Mouse (Mus musculus) forebrain, embryonic 14.5 days (tissue): Measurements from ENCODE around the gene Calml4. TPM values are rescaled to one million over a fixed set of nuclear protein-coding genes. Genes with fewer than 3 reads are reported as not detected.

Experiments
- ATAC-seq: fragments of 200-750 bp; cut with Nextera tagmentation; 2 replicates; pipeline ENCODE4 v1.8.0; 2017; ENCODE audit warnings: mild to moderate bottlenecking, moderate library complexity
- DNase-seq: peaks from one replicate; pipeline ENCODE4 v3.0.0-alpha.2; 2015; ENCODE audit warnings: low spot score
- H3K27ac ChIP-seq: fragments of 300-500 bp; sonication (generic); 2 replicates; pipeline ENCODE4 v1.5.1; 2014; ENCODE audit warnings: low read depth, mild to moderate bottlenecking, control low read depth, low read length, moderate library complexity
- H3K27me3 ChIP-seq: fragments of 300-500 bp; sonication (generic); replicated peaks from 2 replicates; pipeline ENCODE4 v1.6.1; 2014; ENCODE audit warnings: low read length, control low read depth, mixed read lengths; ENCODE audit not compliant: control insufficient read depth, insufficient read depth
- H3K36me3 ChIP-seq: fragments of 300-500 bp; sonication (generic); 2 replicates; pipeline ENCODE4 v1.6.1; 2014; ENCODE audit warnings: low read length, control low read depth; ENCODE audit not compliant: control insufficient read depth, insufficient read depth
- H3K4me1 ChIP-seq: fragments of 300-500 bp; sonication (generic); 2 replicates; pipeline ENCODE4 v1.6.1; 2014; ENCODE audit warnings: antibody characterized with exemption, low read length, control low read depth; ENCODE audit not compliant: control insufficient read depth, insufficient read depth
- H3K4me2 ChIP-seq: fragments of 300-500 bp; sonication (generic); 2 replicates; pipeline ENCODE4 v1.6.1; 2014; ENCODE audit warnings: mild to moderate bottlenecking, control low read depth, low read length
- H3K4me3 ChIP-seq: fragments of 300-500 bp; sonication (generic); 2 replicates; pipeline ENCODE4 v1.5.1; 2014; ENCODE audit warnings: low read depth, low read length, control low read depth
- H3K9ac ChIP-seq: fragments of 300-500 bp; sonication (generic); 2 replicates; pipeline ENCODE4 v1.6.1; 2014; ENCODE audit warnings: mild to moderate bottlenecking, low read length, control low read depth, moderate library complexity
- H3K9me3 ChIP-seq: fragments of 300-500 bp; sonication (generic); replicated peaks from 2 replicates; pipeline ENCODE4 v1.6.1; 2016; ENCODE audit warnings: low read length, control low read depth, mixed read lengths; ENCODE audit not compliant: control insufficient read depth
- WGBS: fragments of 180-500 bp; shearing (Covaris S2); extraction: QIAGEN DNeasy Blood & Tissue Kit; methylation state at CpG from one replicate; pipeline ENCODE4 v1.1.7; 2014; 5-methylcytosine and 5-hydroxymethylcytosine counted together
- polyA plus RNA-seq: library from polyadenylated mRNA; unstranded; fragments of >200 nt; fragmentation: Nextera tagmentation; extraction: Ambion mirVana; gene quantifications from 2 replicates; pipeline ENCODE4 v1.2.1, GENCODE M21; 2014

Calml4 gene
- polyA plus RNA-seq = 12.0 and 12.9 TPM in 2 replicates

DNA sequence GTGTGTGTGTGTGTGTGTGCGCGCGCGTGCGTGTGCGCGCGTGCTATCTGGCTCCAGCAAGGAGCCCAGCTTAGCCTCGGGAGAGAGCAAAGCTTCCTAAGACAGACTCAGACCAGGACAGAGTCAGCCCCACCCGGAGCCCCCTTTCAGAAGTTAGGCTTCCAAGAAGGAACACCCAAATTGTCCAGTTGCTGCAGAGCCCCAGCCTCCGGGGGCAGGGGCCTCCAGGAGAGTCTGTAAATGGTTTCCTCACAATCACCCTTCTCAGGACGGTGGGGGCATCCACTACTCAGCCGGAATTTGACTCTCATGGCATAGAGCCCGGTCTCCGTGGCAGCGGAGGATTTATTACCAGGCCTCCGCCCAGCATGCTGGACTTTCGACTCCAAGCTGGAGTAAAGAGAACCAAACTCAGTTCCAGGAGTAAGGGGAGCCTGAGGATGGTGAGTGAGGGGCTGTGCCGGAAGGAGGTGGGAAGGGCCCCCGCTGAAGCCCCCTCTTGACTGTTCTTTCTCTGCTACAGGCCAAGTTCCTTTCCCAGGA is at the start of gene Calml4:
Gene Calml4 (plus strand): TSS at position 362 of the 543 bp plus-strand sequence.
- H3K4me2 ChIP-seq = no peak within 1 kb of the TSS
- H3K9ac ChIP-seq = no peak within 1 kb of the TSS
- H3K4me1 ChIP-seq = peaks cover 3% of the 10 kb centered on the region; the same call in 1 of the 2 replicates
- no peaks in the 10 kb centered on the region for H3K27me3 ChIP-seq
- ATAC-seq (no peak), DNase-seq (peak; percentile 27)
- H3K4me3 ChIP-seq = no peak within 1 kb of the TSS
- WGBS = 54% methylated on average over 20 of the region's 20 CpGs
- no peak within 1 kb of the TSS for H3K27ac ChIP-seq
- H3K36me3 ChIP-seq = no peaks in the 10 kb centered on the region
- no peaks in the 10 kb centered on the region for H3K9me3 ChIP-seq

DNA sequence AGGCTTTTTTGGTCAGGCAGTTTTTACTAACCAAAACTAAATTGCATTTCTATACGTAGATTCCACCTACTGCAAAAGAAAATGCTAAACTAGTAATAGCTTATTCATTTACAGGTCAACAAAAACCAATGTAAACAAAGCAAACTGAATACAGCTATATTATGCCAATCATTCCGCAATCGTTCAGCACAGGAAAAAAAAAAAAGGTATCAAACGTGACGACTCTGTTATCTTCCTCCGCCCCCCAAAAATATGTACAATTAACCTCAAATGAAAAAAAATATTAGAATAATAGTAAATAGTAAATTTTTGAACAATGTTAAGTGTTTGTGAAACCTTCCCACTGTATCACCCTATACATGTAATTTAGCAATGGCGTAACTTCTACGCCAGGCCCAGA is 47.8 kb upstream of the Calml4 start:
- peak overlapping the region; percentile 96 for H3K4me3 ChIP-seq
- peaks cover 20% of the 10 kb centered on the region for H3K4me1 ChIP-seq
- 19% methylated on average over 8 of the region's 8 CpGs for WGBS
- H3K4me2 ChIP-seq = peak overlapping the region; percentile 85
- peak overlapping the region; percentile 93 for H3K9ac ChIP-seq
- no peaks in the 10 kb centered on the region for H3K9me3 ChIP-seq
- ATAC-seq (no peak), DNase-seq (no peak)
- no peaks in the 10 kb centered on the region for H3K27me3 ChIP-seq
- no peak overlapping the region for H3K27ac ChIP-seq
- H3K36me3 ChIP-seq = no peaks in the 10 kb centered on the region

DNA sequence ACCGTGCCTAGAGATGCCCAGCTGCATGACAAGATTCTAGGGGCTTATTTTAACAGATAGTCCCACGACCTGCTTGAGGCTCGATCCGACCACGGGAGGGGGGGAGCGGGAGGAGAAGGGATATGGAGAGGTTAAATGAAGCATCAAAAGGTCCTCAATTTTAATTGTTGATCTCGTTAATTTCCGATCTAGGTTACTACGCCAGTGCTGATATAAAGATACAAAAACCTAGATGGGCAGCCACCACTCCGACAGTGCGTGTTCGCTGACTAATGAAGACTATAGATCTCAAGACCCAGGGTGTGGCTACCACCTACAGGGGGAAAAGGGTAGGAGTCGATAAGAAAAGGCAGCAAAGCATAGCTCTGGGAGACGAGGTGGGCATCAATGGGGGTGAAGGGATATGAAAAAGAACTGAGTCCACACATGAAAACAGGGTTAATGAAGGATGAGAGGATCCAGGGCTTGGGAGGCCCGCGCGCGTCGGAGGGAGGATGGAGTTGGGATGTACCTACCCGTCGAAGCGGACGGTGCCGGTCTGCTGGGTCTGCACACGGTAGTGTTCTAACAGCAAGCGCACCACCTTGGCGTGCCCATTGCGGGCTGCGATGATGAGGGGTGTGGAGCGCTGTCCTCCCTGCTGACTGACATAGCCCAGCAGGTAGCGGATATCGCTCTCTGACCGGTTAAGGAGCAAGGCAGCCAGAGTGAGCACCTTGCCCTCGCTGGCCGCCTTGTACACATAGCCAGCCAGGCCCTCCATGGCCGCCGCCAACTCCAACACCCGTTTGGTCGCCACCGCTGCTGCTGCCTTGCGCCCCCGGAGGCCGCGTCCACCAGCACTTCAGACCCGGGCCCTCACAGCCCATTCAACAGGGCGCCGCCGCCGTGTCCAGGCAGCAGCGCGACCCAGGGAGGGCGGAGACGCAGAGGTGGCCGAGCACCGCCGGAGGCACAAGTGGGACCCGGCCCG is 47.1 kb upstream of the Calml4 start:
- Histone ChIP-seq H3K36me3 (no peaks in the 10 kb centered on the region), H3K4me1 (peaks cover 20% of the 10 kb centered on the region), H3K27me3 (no peaks in the 10 kb centered on the region), H3K9ac (peak overlapping the region; percentile 93), H3K4me3 (peak overlapping the region; percentile 96), H3K27ac (peak overlapping the region; percentile 96), H3K4me2 (peak overlapping the region; percentile 85), H3K9me3 (no peaks in the 10 kb centered on the region)
- DNase-seq (peak; percentile 52), ATAC-seq (peak; percentile 66)
- under 1% methylated on average over 58 of the region's 58 CpGs for WGBS

DNA sequence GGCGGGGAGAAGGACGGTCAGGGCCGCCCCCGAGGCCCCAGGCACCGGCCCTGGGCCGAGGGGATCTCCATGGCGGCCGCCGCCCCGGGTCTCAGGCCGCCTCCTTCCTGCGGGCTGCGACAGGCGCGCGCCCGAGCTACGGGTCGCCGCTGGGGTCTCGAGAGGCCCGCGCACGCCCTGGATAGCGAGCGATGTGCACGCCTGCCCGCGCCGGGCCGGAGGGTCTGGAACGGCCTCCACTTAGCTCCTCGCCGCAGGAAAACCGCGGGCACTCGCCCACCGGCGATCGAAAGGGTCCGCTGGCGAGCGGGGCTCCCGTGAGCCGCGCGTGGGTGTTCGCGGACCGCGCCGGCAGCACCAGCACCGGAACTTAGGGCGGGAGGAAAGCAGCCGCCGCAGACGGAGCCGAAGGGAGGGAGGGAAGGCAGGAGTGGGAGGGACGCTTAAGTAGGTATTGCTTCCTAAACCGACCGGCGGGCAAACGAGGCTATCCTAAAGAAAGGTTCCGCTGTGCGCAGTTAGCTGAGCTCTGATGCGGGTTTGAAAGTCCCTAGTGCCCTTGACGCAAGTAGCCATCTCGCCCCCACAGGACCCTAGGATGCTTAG is 46.3 kb upstream of the Calml4 start, which contains the start of gene Fem1b:
Gene Fem1b (minus strand): TSS at position 419 of the 606 bp plus-strand sequence.
- peaks cover 20% of the 10 kb centered on the region for H3K4me1 ChIP-seq
- no peaks in the 10 kb centered on the region for H3K27me3 ChIP-seq
- H3K36me3 ChIP-seq = no peaks in the 10 kb centered on the region
- H3K9ac ChIP-seq = peak within 1 kb of the TSS; percentile 93
- peak within 1 kb of the TSS; percentile 96 for H3K27ac ChIP-seq
- H3K9me3 ChIP-seq = no peaks in the 10 kb centered on the region
- peak within 1 kb of the TSS; percentile 96 for H3K4me3 ChIP-seq
- WGBS = under 1% methylated on average over 56 of the region's 68 CpGs
- peak within 1 kb of the TSS; percentile 85 for H3K4me2 ChIP-seq
- DNase-seq (peak; percentile 96), ATAC-seq (peak; percentile 94)

DNA sequence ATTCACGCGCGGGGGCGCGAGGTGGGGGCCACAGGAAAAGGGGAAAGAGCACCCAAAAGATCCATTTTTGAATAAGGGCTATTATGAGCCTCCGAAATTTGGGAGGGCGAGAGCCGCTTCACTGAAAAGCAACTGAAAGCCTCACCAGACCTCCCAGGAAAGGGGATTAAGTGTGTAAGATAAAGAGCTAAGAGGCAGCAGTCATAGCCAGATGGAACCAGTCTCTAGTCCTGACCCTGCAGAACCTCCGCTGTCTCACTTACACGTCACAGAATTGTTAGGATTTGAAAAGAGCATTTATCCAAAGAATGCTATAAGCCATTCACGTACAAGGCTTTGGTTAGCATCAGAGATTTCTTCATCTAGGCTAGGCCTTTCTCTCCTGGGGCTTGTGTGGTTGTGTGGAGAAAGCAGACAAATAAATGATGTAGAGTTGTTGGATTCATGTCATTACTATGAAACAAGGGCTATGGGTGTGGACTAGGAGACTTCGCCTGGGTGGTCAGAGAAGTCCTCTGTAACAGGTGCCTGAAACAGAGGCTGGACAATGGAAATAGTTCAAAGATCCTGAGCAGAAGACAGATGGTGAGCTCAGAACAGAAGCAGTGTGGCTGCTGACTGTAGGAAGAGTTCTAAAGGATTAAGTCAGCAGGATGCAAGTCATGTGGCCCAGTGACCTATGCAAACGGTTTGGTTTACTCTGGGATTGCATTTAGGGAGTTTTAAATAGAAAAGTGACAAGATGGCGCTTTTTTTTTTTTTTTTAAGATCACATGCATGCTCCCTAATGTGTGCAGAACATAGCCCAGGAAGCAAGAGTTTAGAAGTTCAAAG is 45.4 kb upstream of the Calml4 start:
- Histone ChIP-seq H3K27me3 (no peaks in the 10 kb centered on the region), H3K36me3 (no peaks in the 10 kb centered on the region), H3K9me3 (no peaks in the 10 kb centered on the region), H3K9ac (peak overlapping the region; percentile 93), H3K4me2 (peak overlapping the region; percentile 85), H3K4me1 (peaks cover 20% of the 10 kb centered on the region), H3K4me3 (peak overlapping the region; percentile 96), H3K27ac (peak overlapping the region; percentile 96)
- WGBS = 8% methylated on average over 14 of the region's 14 CpGs
- peak; percentile 48 for DNase-seq
- 0 out of 2 replicates have a peak, but pooled peaks have one; percentile 21 for ATAC-seq

DNA sequence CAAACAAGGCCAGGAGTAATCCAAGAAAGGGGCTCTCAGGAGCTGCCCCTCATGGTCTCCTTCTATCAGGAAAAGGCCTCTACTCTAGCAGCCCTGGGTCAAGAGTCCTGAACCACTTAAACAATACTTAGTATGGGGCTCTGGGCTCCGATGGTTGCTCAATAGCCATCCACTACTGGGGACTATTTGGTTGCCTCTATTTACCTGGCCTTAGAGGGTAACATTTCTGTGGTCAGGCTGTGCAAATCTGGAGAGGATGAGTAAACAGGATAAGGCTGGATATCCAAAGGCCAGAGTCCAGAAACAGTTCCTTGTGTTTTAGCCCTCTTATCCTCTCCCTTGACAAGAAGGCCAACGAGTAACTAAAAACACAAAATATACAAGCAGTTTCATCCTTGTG is 43.1 kb upstream of the Calml4 start:
- ATAC-seq (no peak), DNase-seq (no peak)
- H3K4me1 ChIP-seq = peaks cover 5% of the 10 kb centered on the region; the same call in 1 of the 2 replicates
- H3K9ac ChIP-seq = no peak overlapping the region
- H3K36me3 ChIP-seq = no peaks in the 10 kb centered on the region
- H3K9me3 ChIP-seq = no peaks in the 10 kb centered on the region
- no peak overlapping the region for H3K4me3 ChIP-seq
- no peak overlapping the region for H3K27ac ChIP-seq
- WGBS = 90% methylated on average over 2 of the region's 2 CpGs
- H3K27me3 ChIP-seq = no peaks in the 10 kb centered on the region
- no peak overlapping the region for H3K4me2 ChIP-seq

DNA sequence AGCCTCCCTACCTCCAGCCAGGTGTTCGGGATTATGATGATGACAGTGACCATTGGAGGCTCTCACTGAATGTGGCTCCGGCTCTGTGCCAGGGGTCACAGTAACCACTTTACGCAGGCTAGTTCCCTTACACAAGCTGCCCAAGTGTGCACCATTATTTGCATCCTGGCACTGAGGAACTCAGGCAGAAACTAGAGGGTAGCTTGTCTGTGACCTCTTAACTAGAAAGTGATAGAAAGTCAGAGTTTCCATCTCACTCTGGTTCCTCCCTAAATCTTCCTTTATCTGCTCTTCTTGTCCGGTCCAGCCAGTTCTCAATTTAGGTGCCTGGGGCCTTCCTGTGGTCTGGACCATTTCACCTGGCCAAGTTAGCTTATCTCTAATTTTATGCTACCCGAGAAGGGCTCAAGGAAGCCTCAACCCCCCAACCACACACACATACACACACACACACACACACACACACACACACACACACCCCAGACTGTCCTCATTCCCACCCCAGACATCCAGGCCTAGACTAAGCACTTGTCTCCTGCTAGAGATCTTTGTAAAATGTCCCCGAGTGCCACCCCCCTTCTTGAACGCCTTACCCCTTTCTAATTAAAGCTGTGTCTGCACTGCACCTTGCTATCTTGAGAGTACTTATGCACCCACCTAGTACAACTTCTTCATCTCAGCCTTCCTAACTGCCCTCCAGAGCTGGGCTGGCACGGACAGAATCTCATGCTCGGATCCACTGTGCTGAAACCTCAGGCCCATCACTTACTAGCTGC is 41.4 kb upstream of the Calml4 start:
- no peak overlapping the region for H3K27ac ChIP-seq

More for the DNA sequence above, 41.4 kb upstream of the Calml4 start:
- no peaks in the 10 kb centered on the region for H3K27me3 ChIP-seq
- ATAC-seq = no peak
- no peak overlapping the region for H3K9ac ChIP-seq
- 85% methylated on average over 9 of the region's 9 CpGs for WGBS
- no peaks in the 10 kb centered on the region for H3K9me3 ChIP-seq
- H3K36me3 ChIP-seq = no peaks in the 10 kb centered on the region
- no peak overlapping the region for H3K4me3 ChIP-seq
- no peak for DNase-seq
- H3K4me1 ChIP-seq = peaks cover 5% of the 10 kb centered on the region; the same call in 1 of the 2 replicates
- H3K4me2 ChIP-seq = no peak overlapping the region
